Mouse (Mus musculus) C2C12 (cell line): ENCODE measurements around the gene Cdx4. TPM values are rescaled to one million over a fixed set of nuclear protein-coding genes. Genes with fewer than 3 reads are reported as not detected.

Experiments used
- H3K27me3 ChIP-seq: one replicate; pipeline ENCODE4 v1.6.1; 2011; ENCODE audit not compliant: control insufficient read depth, insufficient read depth, insufficient read length
- H3K36me3 ChIP-seq: one replicate; pipeline ENCODE4 v1.6.1; 2011; ENCODE audit not compliant: control insufficient read depth, insufficient read depth
- H3K4me3 ChIP-seq: one replicate; pipeline ENCODE4 v1.5.1; 2011; ENCODE audit warnings: mild to moderate bottlenecking, control low read depth; ENCODE audit not compliant: poor library complexity, insufficient read depth, severe bottlenecking
- H3K79me2 ChIP-seq: one replicate; pipeline ENCODE4 v1.6.1; 2011; ENCODE audit not compliant: control insufficient read depth, insufficient read depth
- H3K79me3 ChIP-seq: one replicate; pipeline ENCODE4 v1.6.1; 2011; ENCODE audit warnings: low read depth, control low read depth
- H3ac ChIP-seq: one replicate; pipeline ENCODE3; 2011; ENCODE audit warnings: low read depth; ENCODE audit not compliant: control insufficient read depth, insufficient read length
- CEBPB ChIP-seq: IDR thresholded peaks from one replicate; pipeline ENCODE4 v1.6.1; 2011; ENCODE audit warnings: low read depth, mild to moderate bottlenecking, control low read depth, moderate library complexity
- CTCF ChIP-seq: IDR thresholded peaks from one replicate; pipeline ENCODE4 v1.5.1; 2011; ENCODE audit not compliant: control insufficient read depth, insufficient read depth, insufficient read length
- FOSL1 ChIP-seq: IDR thresholded peaks from one replicate; pipeline ENCODE4 v1.8.0; 2011; ENCODE audit warnings: mild to moderate bottlenecking, low read length; ENCODE audit not compliant: poor library complexity, insufficient read depth, severe bottlenecking
- MAX ChIP-seq: IDR thresholded peaks from one replicate; pipeline ENCODE4 v1.6.1; 2011; ENCODE audit warnings: mild to moderate bottlenecking, control low read depth
- MYOD1 ChIP-seq: IDR thresholded peaks from one replicate; pipeline ENCODE4 v1.6.1; 2011; ENCODE audit warnings: low read depth; ENCODE audit not compliant: control insufficient read depth, insufficient read length
- MYOG ChIP-seq: IDR thresholded peaks from one replicate; pipeline ENCODE4 v1.6.1; 2011; ENCODE audit not compliant: control insufficient read depth, insufficient read length; ENCODE audit errors: extremely low read depth
- USF1 ChIP-seq: IDR thresholded peaks from one replicate; pipeline ENCODE4 v1.6.1; 2011; ENCODE audit warnings: low read depth, mild to moderate bottlenecking, control low read depth, moderate library complexity
- polyA plus RNA-seq: library from polyadenylated mRNA; unstranded; fragments of >200 nt; fragmentation: generic; extraction: Trizol; gene quantifications from one replicate; pipeline ENCODE4 v1.2.1, GENCODE M21; 2012; ENCODE audit warnings: missing spikeins

The Cdx4 gene
- polyA plus RNA-seq, 1 experiment = not detected

DNA sequence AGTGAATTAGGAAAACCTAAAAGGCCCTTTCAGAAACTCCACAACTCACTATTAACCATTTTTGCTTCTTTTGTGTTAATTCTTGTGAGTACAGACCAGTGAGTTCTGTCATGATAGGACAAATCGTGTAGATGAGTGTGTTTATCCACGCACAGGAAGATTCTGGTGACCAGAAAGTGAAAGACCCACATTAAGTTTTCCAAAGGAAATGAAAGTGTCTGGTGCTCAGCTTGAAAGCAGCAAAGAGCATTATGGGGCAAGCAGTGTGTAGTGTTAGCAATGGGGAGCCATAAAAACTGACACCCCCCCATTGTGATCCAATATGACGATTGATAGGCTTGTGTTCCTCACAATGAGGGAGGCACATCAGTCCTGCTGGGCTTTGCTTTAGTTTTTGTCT lies 47.5 kb downstream of the Cdx4 start:
- Histone ChIP-seq H3K79me3 (peaks cover 1% of the 10 kb centered on the region), H3K79me2 (no peaks in the 10 kb centered on the region), H3K4me3 (no peak overlapping the region), H3K36me3 (no peaks in the 10 kb centered on the region), H3ac (no peak overlapping the region), H3K27me3 (no peaks in the 10 kb centered on the region)
- TF ChIP-seq CTCF (no peak), MYOD1 (no peak), USF1 (no peak)

DNA sequence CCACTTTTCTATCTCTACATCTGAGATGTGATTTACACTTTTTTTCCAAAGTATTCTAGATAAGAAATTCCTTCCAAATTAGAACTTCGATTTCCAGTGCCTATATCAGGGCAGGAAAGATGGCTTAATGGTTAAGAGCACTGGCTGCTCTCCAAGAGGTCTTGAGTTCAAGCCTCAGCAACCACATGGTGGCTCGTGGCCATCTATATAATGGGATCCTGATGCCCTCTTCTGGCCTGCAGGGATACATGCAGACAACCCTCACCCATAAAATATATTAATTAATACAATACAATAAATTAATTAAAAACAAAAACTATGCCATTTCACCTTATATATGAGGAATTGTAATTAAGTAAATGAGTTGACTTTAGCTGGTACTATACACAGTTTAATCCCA lies 50.0 kb downstream of the Cdx4 start:
- TF ChIP-seq MYOD1 (no peak), MAX (no peak), MYOG (no peak), CTCF (no peak), FOSL1 (no peak), CEBPB (no peak), USF1 (no peak)
- H3K79me3 ChIP-seq = no peaks in the 10 kb centered on the region
- H3K4me3 ChIP-seq = no peak overlapping the region
- no peak overlapping the region for H3ac ChIP-seq
- no peaks in the 10 kb centered on the region for H3K27me3 ChIP-seq
- H3K79me2 ChIP-seq = no peaks in the 10 kb centered on the region
- no peaks in the 10 kb centered on the region for H3K36me3 ChIP-seq

DNA sequence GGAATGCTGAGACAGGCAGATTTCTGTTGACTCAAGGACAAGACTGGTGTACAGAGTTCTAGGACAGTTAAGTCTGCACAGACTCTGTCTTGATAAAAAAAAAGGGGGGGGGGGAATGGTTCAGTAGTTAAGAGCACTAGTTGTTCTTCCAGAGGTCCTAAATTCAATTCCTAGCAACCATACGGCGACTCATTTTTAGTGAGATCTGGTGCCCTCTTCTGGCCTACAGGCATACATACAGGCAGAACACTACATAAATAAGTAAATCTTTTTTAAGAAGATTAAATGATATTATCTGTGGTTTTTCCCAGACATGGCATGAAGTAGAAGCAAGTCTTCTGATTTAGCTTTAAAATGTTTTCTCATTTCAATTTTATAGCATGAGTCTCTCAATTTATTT lies 50.4 kb downstream of the Cdx4 start:
- no peaks in the 10 kb centered on the region for H3K27me3 ChIP-seq

DNA sequence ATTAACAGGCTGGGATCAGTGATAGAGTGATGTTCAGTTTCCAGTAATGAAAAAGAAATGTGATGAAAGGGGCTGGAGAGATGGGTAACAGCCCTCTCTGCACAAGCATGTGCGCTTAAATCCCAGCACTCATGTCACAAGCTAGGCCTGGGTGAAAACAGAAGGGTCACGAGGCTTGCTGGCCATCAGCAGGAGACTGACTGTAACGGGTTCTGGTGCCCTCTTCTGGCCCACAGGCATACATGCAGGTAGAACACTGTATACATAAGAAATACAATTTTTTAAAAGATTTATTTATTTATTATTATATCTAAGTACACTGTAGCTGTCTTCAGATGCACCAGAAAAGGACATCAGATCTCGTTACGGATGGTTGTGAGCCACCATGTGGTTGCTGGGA lies 53.1 kb downstream of the Cdx4 start:
- Histone ChIP-seq H3K4me3 (no peak overlapping the region), H3K27me3 (no peaks in the 10 kb centered on the region), H3K79me2 (no peaks in the 10 kb centered on the region), H3ac (no peak overlapping the region), H3K79me3 (no peaks in the 10 kb centered on the region), H3K36me3 (no peaks in the 10 kb centered on the region)
- TF ChIP-seq USF1 (no peak), FOSL1 (no peak), MYOG (no peak), CEBPB (no peak), CTCF (no peak), MYOD1 (no peak), MAX (no peak)

More for the DNA sequence above, 50.4 kb downstream of the Cdx4 start:
- Histone ChIP-seq H3K36me3 (no peaks in the 10 kb centered on the region), H3K79me2 (no peaks in the 10 kb centered on the region), H3ac (no peak overlapping the region), H3K4me3 (no peak overlapping the region), H3K79me3 (no peaks in the 10 kb centered on the region)
- no peak for TF ChIP-seq MAX
- TF ChIP-seq CTCF = no peak
- TF ChIP-seq MYOD1 = no peak
- no peak for TF ChIP-seq MYOG
- no peak for TF ChIP-seq USF1
- no peak for TF ChIP-seq FOSL1
- no peak for TF ChIP-seq CEBPB

Other genes with a start within 250 kb of the Cdx4 start
- gene Nap1l2, start 134.8 kb upstream of the Cdx4 start, polyA plus RNA-seq = 0.19 TPM
- gene Chic1, start 35.1 kb downstream of the Cdx4 start, polyA plus RNA-seq = 0.40 TPM
- gene Tsx, start 93.1 kb downstream of the Cdx4 start, polyA plus RNA-seq = not detected
- not detected for gene Gm26992, start 100.6 kb downstream of the Cdx4 start, polyA plus RNA-seq